Mouse (Mus musculus) forebrain, embryonic 16.5 days (tissue): ENCODE measurements around the gene Chaf1a. TPM values are rescaled to one million over a fixed set of nuclear protein-coding genes. Genes with fewer than 3 reads are reported as not detected.

Experiments used
- ATAC-seq: fragments of 200-750 bp; cut with Nextera tagmentation; 2 replicates; pipeline ENCODE4 v1.8.0; 2017; ENCODE audit warnings: mild to moderate bottlenecking, moderate library complexity
- H3K27ac ChIP-seq: fragments of 300-500 bp; sonication (generic); 2 replicates; pipeline ENCODE4 v1.5.1; 2014; ENCODE audit warnings: low read length, control low read depth
- H3K27me3 ChIP-seq: fragments of 300-500 bp; sonication (generic); replicated peaks from 2 replicates; pipeline ENCODE4 v1.6.1; 2014; ENCODE audit warnings: low read length; ENCODE audit not compliant: control insufficient read depth, insufficient read depth
- H3K36me3 ChIP-seq: fragments of 300-500 bp; sonication (generic); 2 replicates; pipeline ENCODE4 v1.6.1; 2014; ENCODE audit not compliant: control insufficient read depth, insufficient read depth
- H3K4me1 ChIP-seq: fragments of 300-500 bp; sonication (generic); replicated peaks from 2 replicates; pipeline ENCODE4 v1.6.1; 2014; ENCODE audit warnings: low read length; ENCODE audit not compliant: control insufficient read depth, insufficient read depth
- H3K4me2 ChIP-seq: fragments of 300-500 bp; sonication (generic); 2 replicates; pipeline ENCODE4 v1.6.1; 2014; ENCODE audit warnings: mild to moderate bottlenecking, low read length, control low read depth
- H3K4me3 ChIP-seq: fragments of 300-500 bp; sonication (generic); replicated peaks from 2 replicates; pipeline ENCODE4 v1.5.1; 2014; ENCODE audit warnings: mild to moderate bottlenecking, low read length, control low read depth
- H3K9ac ChIP-seq: fragments of 300-500 bp; sonication (generic); replicated peaks from 2 replicates; pipeline ENCODE4 v1.6.1; 2014; ENCODE audit warnings: low read depth, low read length, control low read depth
- H3K9me3 ChIP-seq: fragments of 300-500 bp; sonication (generic); 2 replicates; pipeline ENCODE4 v1.6.1; 2016; ENCODE audit warnings: low read length; ENCODE audit not compliant: control insufficient read depth
- WGBS: fragments of 180-500 bp; shearing (Covaris S2); extraction: QIAGEN DNeasy Blood & Tissue Kit; methylation state at CpG from one replicate; pipeline ENCODE4 v1.1.7; 2014; 5-methylcytosine and 5-hydroxymethylcytosine counted together
- polyA plus RNA-seq: library from polyadenylated mRNA; unstranded; fragments of >200 nt; fragmentation: Nextera tagmentation; extraction: Ambion mirVana; gene quantifications from 2 replicates; pipeline ENCODE4 v1.2.1, GENCODE M21; 2015

Chaf1a gene
- polyA plus RNA-seq, 1 experiment from 2014 or later: 10.6 TPM

- no peak overlapping the region for H3K27ac ChIP-seq
- ATAC-seq: no peak
- WGBS: 95% methylated on average over 1 of the region's 1 CpGs
Observed at GRCm38 (mm10) chr17:56026303-56026702, 13.9 kb upstream of the Chaf1a start.

GRCm38 (mm10) chr17:56026881-56027280 lies 13.4 kb upstream of the Chaf1a start:
- H3K27me3 ChIP-seq: no peaks in the 10 kb centered on the region
- WGBS: 87% methylated on average over 1 of the region's 1 CpGs
- H3K4me3 ChIP-seq: no peak overlapping the region
- H3K9me3 ChIP-seq: no peaks in the 10 kb centered on the region
- H3K4me2 ChIP-seq: no peak overlapping the region
- H3K4me1 ChIP-seq: no peaks in the 10 kb centered on the region
- no peak for ATAC-seq
- H3K36me3 ChIP-seq: peaks cover 2% of the 10 kb centered on the region; the same call in 1 of the 2 replicates
- no peak overlapping the region for H3K27ac ChIP-seq
- H3K9ac ChIP-seq: no peak overlapping the region

More at GRCm38 (mm10) chr17:56026303-56026702, 13.9 kb upstream of the Chaf1a start:
- Histone ChIP-seq H3K9me3 (no peaks in the 10 kb centered on the region), H3K4me3 (no peak overlapping the region), H3K4me2 (no peak overlapping the region), H3K4me1 (no peaks in the 10 kb centered on the region), H3K9ac (no peak overlapping the region), H3K27me3 (no peaks in the 10 kb centered on the region), H3K36me3 (peaks cover 2% of the 10 kb centered on the region; the same call in 1 of the 2 replicates)

- Histone ChIP-seq H3K27ac (no peak overlapping the region), H3K4me3 (no peak overlapping the region), H3K36me3 (peaks cover 2% of the 10 kb centered on the region; the same call in 1 of the 2 replicates), H3K4me2 (no peak overlapping the region), H3K4me1 (peaks cover 4% of the 10 kb centered on the region), H3K27me3 (no peaks in the 10 kb centered on the region), H3K9me3 (no peaks in the 10 kb centered on the region), H3K9ac (no peak overlapping the region)
- no peak for ATAC-seq
- 92% methylated on average over 5 of the region's 5 CpGs for WGBS
Observed at GRCm38 (mm10) chr17:56027801-56028441, 12.3 kb upstream of the Chaf1a start.

- peaks cover 24% of the 10 kb centered on the region for H3K4me1 ChIP-seq
- H3K9ac ChIP-seq: no peak overlapping the region
- H3K4me3 ChIP-seq: no peak overlapping the region
- 86% methylated on average over 9 of the region's 9 CpGs for WGBS
- no peak overlapping the region for H3K4me2 ChIP-seq
- H3K27ac ChIP-seq: no peak overlapping the region
- peaks cover 6% of the 10 kb centered on the region; the same call in 1 of the 2 replicates for H3K36me3 ChIP-seq
- no peaks in the 10 kb centered on the region for H3K9me3 ChIP-seq
- no peaks in the 10 kb centered on the region for H3K27me3 ChIP-seq
- ATAC-seq: no peak
Observed at GRCm38 (mm10) chr17:56030238-56030870, 9.9 kb upstream of the Chaf1a start.

GRCm38 (mm10) chr17:56030919-56031318 lies 9.3 kb upstream of the Chaf1a start:
- 72% methylated on average over 5 of the region's 5 CpGs for WGBS
- H3K4me2 ChIP-seq: no peak overlapping the region
- ATAC-seq: no peak
- peaks cover 6% of the 10 kb centered on the region; the same call in 1 of the 2 replicates for H3K36me3 ChIP-seq
- no peak overlapping the region for H3K9ac ChIP-seq
- H3K27ac ChIP-seq: no peak overlapping the region
- no peaks in the 10 kb centered on the region for H3K27me3 ChIP-seq
- no peaks in the 10 kb centered on the region for H3K9me3 ChIP-seq
- peaks cover 29% of the 10 kb centered on the region for H3K4me1 ChIP-seq
- no peak overlapping the region for H3K4me3 ChIP-seq

GRCm38 (mm10) chr17:56031431-56031830 lies 8.8 kb upstream of the Chaf1a start:
- 92% methylated on average over 7 of the region's 7 CpGs for WGBS
- no peak overlapping the region for H3K9ac ChIP-seq
- no peak overlapping the region for H3K4me2 ChIP-seq
- H3K27ac ChIP-seq: no peak overlapping the region
- no peaks in the 10 kb centered on the region for H3K9me3 ChIP-seq
- H3K4me1 ChIP-seq: peaks cover 30% of the 10 kb centered on the region
- H3K4me3 ChIP-seq: no peak overlapping the region
- no peaks in the 10 kb centered on the region for H3K27me3 ChIP-seq
- ATAC-seq: no peak
- H3K36me3 ChIP-seq: peaks cover 6% of the 10 kb centered on the region; the same call in 1 of the 2 replicates

- no peaks in the 10 kb centered on the region for H3K9me3 ChIP-seq
- whole genome bisulfite sequencing: 73% methylated on average over 6 of the region's 6 CpGs
- H3K36me3 ChIP-seq: peaks cover 6% of the 10 kb centered on the region; the same call in 1 of the 2 replicates
- H3K9ac ChIP-seq: no peak overlapping the region
- no peak overlapping the region for H3K4me2 ChIP-seq
- H3K4me3 ChIP-seq: no peak overlapping the region
- peaks cover 34% of the 10 kb centered on the region for H3K4me1 ChIP-seq
- H3K27ac ChIP-seq: no peak overlapping the region
- H3K27me3 ChIP-seq: no peaks in the 10 kb centered on the region
- ATAC-seq: no peak
Observed at GRCm38 (mm10) chr17:56032127-56032733, 8.0 kb upstream of the Chaf1a start.

- H3K4me3 ChIP-seq: no peak overlapping the region
- H3K27me3 ChIP-seq: no peaks in the 10 kb centered on the region
- WGBS: 66% methylated on average over 7 of the region's 7 CpGs
- peaks cover 34% of the 10 kb centered on the region for H3K4me1 ChIP-seq
- H3K9me3 ChIP-seq: no peaks in the 10 kb centered on the region
- ATAC-seq: no peak
- H3K27ac ChIP-seq: no peak overlapping the region
- peaks cover 6% of the 10 kb centered on the region; the same call in 1 of the 2 replicates for H3K36me3 ChIP-seq
- H3K4me2 ChIP-seq: no peak overlapping the region
- no peak overlapping the region for H3K9ac ChIP-seq
Observed at GRCm38 (mm10) chr17:56032831-56033230, 7.4 kb upstream of the Chaf1a start.

- Histone ChIP-seq H3K9ac (no peak overlapping the region), H3K4me3 (no peak overlapping the region), H3K9me3 (no peaks in the 10 kb centered on the region), H3K27ac (no peak overlapping the region), H3K27me3 (no peaks in the 10 kb centered on the region), H3K4me1 (peaks cover 34% of the 10 kb centered on the region), H3K4me2 (no peak overlapping the region), H3K36me3 (peaks cover 6% of the 10 kb centered on the region; the same call in 1 of the 2 replicates)
- 90% methylated on average over 7 of the region's 7 CpGs for WGBS
- ATAC-seq: no peak
Observed at GRCm38 (mm10) chr17:56034040-56034725, 6.1 kb upstream of the Chaf1a start.
